Mouse (Mus musculus): ENCODE results near the gene Rnase4. TPM values are rescaled to one million over a fixed set of nuclear protein-coding genes. Genes with fewer than 3 reads are reported as not detected.

The Rnase4 gene
- 122 and 245 TPM in 2 replicates for polyA plus RNA-seq (2015; fragmentation: Nextera tagmentation; extraction: Ambion mirVana)

GRCm38 (mm10) chr14:51090921-51091900 is at the start of gene Rnase4, which contains the start of gene Ang:
Gene Rnase4, plus strand, starts transcription at chr14:51091077.
Gene Ang, plus strand, starts transcription at chr14:51091150.

GRCm38 (mm10) chr14:51041769-51042168 is 49.1 kb upstream of the Rnase4 start, which contains the start of gene Rnase9:
Gene Rnase9, minus strand, starts transcription at chr14:51041869.

GRCm38 (mm10) chr14:51050063-51050462 is 40.8 kb upstream of the Rnase4 start, which contains the start of gene Rnase11:
Gene Rnase11, minus strand, starts transcription at chr14:51050163.

GRCm38 (mm10) chr14:51057401-51057831 is 33.5 kb upstream of the Rnase4 start, which contains the start of gene Rnase12:
Gene Rnase12, minus strand, starts transcription at chr14:51057661.

GRCm38 (mm10) chr14:51074335-51074734 is 16.5 kb upstream of the Rnase4 start, which contains the start of gene Olfr750:
Gene Olfr750, minus strand, starts transcription at chr14:51074435.

GRCm38 (mm10) chr14:51113916-51114560 is 23.2 kb downstream of the Rnase4 start, which contains the start of gene Eddm3b:
Gene Eddm3b, plus strand, starts transcription at chr14:51114426.

GRCm38 (mm10) chr14:51146685-51147084 is 55.8 kb downstream of the Rnase4 start, which contains the start of gene Rnase1:
Gene Rnase1, minus strand, starts transcription at chr14:51146785.

Other genes starting within 250 kb of the Rnase4 start
- gene Tep1, start 220.5 kb upstream of the Rnase4 start, polyA plus RNA-seq (2015; fragmentation: Nextera tagmentation; extraction: Ambion mirVana): 9.4 and 9.5 TPM in 2 replicates
- gene Klhl33, start 193.6 kb upstream of the Rnase4 start, polyA plus RNA-seq (2015; fragmentation: Nextera tagmentation; extraction: Ambion mirVana): 0.36 and 0.57 TPM in 2 replicates
- 84.0 and 97.5 TPM in 2 replicates for gene Osgep, start 166.2 kb upstream of the Rnase4 start, polyA plus RNA-seq (2015; fragmentation: Nextera tagmentation; extraction: Ambion mirVana)
- 143 and 189 TPM in 2 replicates for gene Apex1, start 166.1 kb upstream of the Rnase4 start, polyA plus RNA-seq (2015; fragmentation: Nextera tagmentation; extraction: Ambion mirVana)
- 42.4 and 54.4 TPM in 2 replicates for gene Pip4p1, start 160.2 kb upstream of the Rnase4 start, polyA plus RNA-seq (2015; fragmentation: Nextera tagmentation; extraction: Ambion mirVana)
- 71.4 and 77.7 TPM in 2 replicates for gene Pnp, start 160.0 kb upstream of the Rnase4 start, polyA plus RNA-seq (2015; fragmentation: Nextera tagmentation; extraction: Ambion mirVana)
- not detected in 2 replicates for gene Gm49342, start 146.6 kb upstream of the Rnase4 start, polyA plus RNA-seq (2015; fragmentation: Nextera tagmentation; extraction: Ambion mirVana)
- 2.2 and 2.8 TPM in 2 replicates for gene Pnp2, start 135.1 kb upstream of the Rnase4 start, polyA plus RNA-seq (2015; fragmentation: Nextera tagmentation; extraction: Ambion mirVana)
- 0.25 TPM in 1 of 2 replicates, not detected in the other for gene Rnase10, start 83.3 kb upstream of the Rnase4 start, polyA plus RNA-seq (2015; fragmentation: Nextera tagmentation; extraction: Ambion mirVana)
- gene Rnase9, start 49.2 kb upstream of the Rnase4 start, polyA plus RNA-seq (2015; fragmentation: Nextera tagmentation; extraction: Ambion mirVana): not detected in 2 replicates
- gene Rnase11, start 40.9 kb upstream of the Rnase4 start, polyA plus RNA-seq (2015; fragmentation: Nextera tagmentation; extraction: Ambion mirVana): not detected in 2 replicates
- 1.4 and 1.9 TPM in 2 replicates for gene Rnase12, start 33.4 kb upstream of the Rnase4 start, polyA plus RNA-seq (2015; fragmentation: Nextera tagmentation; extraction: Ambion mirVana)
- 0.03 and 0.05 TPM in 2 replicates for gene Olfr750, start 16.6 kb upstream of the Rnase4 start, polyA plus RNA-seq (2015; fragmentation: Nextera tagmentation; extraction: Ambion mirVana)
- 14.8 and 20.1 TPM in 2 replicates for gene Ang, start 73 bp downstream of the Rnase4 start, polyA plus RNA-seq (2015; fragmentation: Nextera tagmentation; extraction: Ambion mirVana)
- 0.08 TPM in 1 of 2 replicates, not detected in the other for gene Eddm3b, start 23.3 kb downstream of the Rnase4 start, polyA plus RNA-seq (2015; fragmentation: Nextera tagmentation; extraction: Ambion mirVana)
- gene Rnase6, start 32.8 kb downstream of the Rnase4 start, polyA plus RNA-seq (2015; fragmentation: Nextera tagmentation; extraction: Ambion mirVana): 0.99 and 1.6 TPM in 2 replicates
- 2.3 and 3.7 TPM in 2 replicates for gene Rnase1, start 55.7 kb downstream of the Rnase4 start, polyA plus RNA-seq (2015; fragmentation: Nextera tagmentation; extraction: Ambion mirVana)
- not detected in 2 replicates for gene Rnase2b, start 71.2 kb downstream of the Rnase4 start, polyA plus RNA-seq (2015; fragmentation: Nextera tagmentation; extraction: Ambion mirVana)
- gene Ang2, start 108.1 kb downstream of the Rnase4 start, polyA plus RNA-seq (2015; fragmentation: Nextera tagmentation; extraction: Ambion mirVana): not detected in 2 replicates
- not detected in 2 replicates for gene Ear14, start 112.3 kb downstream of the Rnase4 start, polyA plus RNA-seq (2015; fragmentation: Nextera tagmentation; extraction: Ambion mirVana)
- gene Rnase2a, start 165.0 kb downstream of the Rnase4 start, polyA plus RNA-seq (2015; fragmentation: Nextera tagmentation; extraction: Ambion mirVana): not detected in 2 replicates

Data from adrenal gland, postnatal 0 days (tissue).